Mouse (Mus musculus) G1E (cell line): ENCODE measurements at regions not wholly inside any gene's neighbourhood (a gene's known extent, or its start where the extent isn't known, plus 50 kb on each side); places are given as distances from the start of the nearest gene placed in this dataset.

ENCODE experiments used
- CTCF ChIP-seq: IDR thresholded peaks from 2 replicates; pipeline ENCODE4 v1.5.1; 2012; ENCODE audit warnings: low read depth, low read length, inconsistent platforms, mixed read lengths
- GATA1 ChIP-seq: IDR thresholded peaks from 2 replicates; pipeline ENCODE4 v1.6.1; 2012; ENCODE audit warnings: borderline replicate concordance, low read length, inconsistent platforms, mixed read lengths
- POLR2AphosphoS5 ChIP-seq: IDR thresholded peaks from 2 replicates; pipeline ENCODE4 v1.6.1; 2012; ENCODE audit warnings: low read depth, low read length, inconsistent platforms; ENCODE audit not compliant: insufficient replicate concordance
- TAL1 ChIP-seq: conservative IDR thresholded peaks from 2 replicates; pipeline ENCODE4 v1.6.1; 2012; ENCODE audit warnings: low read depth, low read length, inconsistent platforms, mixed read lengths

GRCm38 (mm10) chr9:113057415-113057814, 650.6 kb downstream of the Pdcd6ip start:
- TF ChIP-seq CTCF (no peak), GATA1 (no peak), TAL1 (no peak), POLR2AphosphoS5 (no peak)
